Mouse (Mus musculus) hindbrain, embryonic 14.5 days (tissue): ENCODE data around the gene Usp39. TPM values are rescaled to one million over a fixed set of nuclear protein-coding genes. Genes with fewer than 3 reads are reported as not detected.

Source experiments
- ATAC-seq: fragments of 200-750 bp; cut with Nextera tagmentation; 2 replicates; pipeline ENCODE4 v1.8.0; 2017; ENCODE audit warnings: moderate number of reproducible peaks, mild to moderate bottlenecking, moderate TSS enrichment, moderate library complexity; ENCODE audit not compliant: low FRiP score
- DNase-seq: peaks from one replicate; pipeline ENCODE4 v3.0.0-alpha.2; 2015; ENCODE audit warnings: low spot score
- H3K27ac ChIP-seq: fragments of 300-500 bp; sonication (generic); 2 replicates; pipeline ENCODE4 v1.5.1; 2014; ENCODE audit warnings: mild to moderate bottlenecking, moderate library complexity
- H3K27me3 ChIP-seq: fragments of 300-500 bp; sonication (generic); 2 replicates; pipeline ENCODE4 v1.6.1; 2014; ENCODE audit warnings: mild to moderate bottlenecking, low read length, mixed read lengths; ENCODE audit not compliant: control insufficient read depth, insufficient read depth
- H3K36me3 ChIP-seq: fragments of 300-500 bp; sonication (generic); replicated peaks from 2 replicates; pipeline ENCODE4 v1.6.1; 2014; ENCODE audit not compliant: control insufficient read depth, insufficient read depth
- H3K4me1 ChIP-seq: fragments of 300-500 bp; sonication (generic); replicated peaks from 2 replicates; pipeline ENCODE4 v1.6.1; 2014; ENCODE audit warnings: antibody characterized with exemption, low read length, mixed read lengths; ENCODE audit not compliant: control insufficient read depth, insufficient read depth
- H3K4me2 ChIP-seq: fragments of 300-500 bp; sonication (generic); replicated peaks from 2 replicates; pipeline ENCODE4 v1.6.1; 2014; ENCODE audit warnings: mild to moderate bottlenecking, moderate library complexity
- H3K4me3 ChIP-seq: fragments of 300-500 bp; sonication (generic); replicated peaks from 2 replicates; pipeline ENCODE4 v1.5.1; 2014; ENCODE audit warnings: mild to moderate bottlenecking, low read length
- H3K9ac ChIP-seq: fragments of 300-500 bp; sonication (generic); 2 replicates; pipeline ENCODE4 v1.6.1; 2014
- H3K9me3 ChIP-seq: fragments of 300-500 bp; sonication (generic); 2 replicates; pipeline ENCODE4 v1.6.1; 2016; ENCODE audit warnings: low read length; ENCODE audit not compliant: control insufficient read depth
- WGBS: fragments of 180-500 bp; shearing (Covaris S2); extraction: QIAGEN DNeasy Blood & Tissue Kit; methylation state at CpG from one replicate; pipeline ENCODE4 v1.1.7; 2014; 5-methylcytosine and 5-hydroxymethylcytosine counted together
- polyA plus RNA-seq: library from polyadenylated mRNA; unstranded; fragments of >200 nt; fragmentation: Nextera tagmentation; extraction: Ambion mirVana; gene quantifications from 2 replicates; pipeline ENCODE4 v1.2.1, GENCODE M21; 2014

Gene Usp39
- polyA plus RNA-seq, 1 experiment from 2014 or later: 54.3 TPM

DNA sequence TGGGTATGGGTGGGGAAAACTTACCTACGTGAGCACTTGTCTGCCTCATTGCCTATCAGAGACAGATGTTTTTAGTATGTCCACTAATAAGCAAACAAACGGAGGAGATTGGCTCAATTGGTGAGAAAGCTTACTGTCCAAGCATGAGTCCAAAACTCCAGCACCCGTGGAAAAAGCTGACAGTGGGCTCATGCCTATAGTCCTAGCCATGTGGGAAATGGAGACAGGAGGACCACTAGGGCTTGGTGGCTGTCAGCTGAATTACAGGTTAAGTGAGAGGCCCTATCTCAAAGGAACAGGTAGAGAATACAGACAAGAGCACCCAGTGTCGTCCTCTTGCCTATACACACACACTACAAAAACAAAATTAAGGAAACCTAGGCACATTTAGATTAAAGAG, 1.3 kb upstream of the Usp39 start:
- ATAC-seq: no peak
- peaks cover 3% of the 10 kb centered on the region; the same call in 1 of the 2 replicates for H3K27me3 ChIP-seq
- H3K4me3 ChIP-seq: 0 out of 2 replicates have a peak overlapping the region, but pooled peaks have one; percentile 87
- no peaks in the 10 kb centered on the region for H3K9me3 ChIP-seq
- H3K27ac ChIP-seq: no peak overlapping the region
- H3K9ac ChIP-seq: no peak overlapping the region
- peaks cover 22% of the 10 kb centered on the region for H3K36me3 ChIP-seq
- H3K4me1 ChIP-seq: peaks cover 32% of the 10 kb centered on the region
- 94% methylated on average over 4 of the region's 4 CpGs for WGBS
- DNase-seq: no peak
- peak overlapping the region; percentile 78 for H3K4me2 ChIP-seq

- Histone ChIP-seq H3K4me1 (peaks cover 32% of the 10 kb centered on the region), H3K27ac (no peak overlapping the region), H3K4me2 (peak overlapping the region; percentile 79), H3K36me3 (peaks cover 16% of the 10 kb centered on the region), H3K4me3 (peak overlapping the region; percentile 65; the same call in 1 of the 2 replicates), H3K9me3 (no peaks in the 10 kb centered on the region), H3K27me3 (peaks cover 3% of the 10 kb centered on the region; the same call in 1 of the 2 replicates), H3K9ac (peak overlapping the region; percentile 69)
- WGBS: 52% methylated on average over 6 of the region's 6 CpGs
- no peak for ATAC-seq
- no peak for DNase-seq
Observed at GRCm38 (mm10) chr6:72345633-72346032, 649 bp upstream of the Usp39 start.

DNA sequence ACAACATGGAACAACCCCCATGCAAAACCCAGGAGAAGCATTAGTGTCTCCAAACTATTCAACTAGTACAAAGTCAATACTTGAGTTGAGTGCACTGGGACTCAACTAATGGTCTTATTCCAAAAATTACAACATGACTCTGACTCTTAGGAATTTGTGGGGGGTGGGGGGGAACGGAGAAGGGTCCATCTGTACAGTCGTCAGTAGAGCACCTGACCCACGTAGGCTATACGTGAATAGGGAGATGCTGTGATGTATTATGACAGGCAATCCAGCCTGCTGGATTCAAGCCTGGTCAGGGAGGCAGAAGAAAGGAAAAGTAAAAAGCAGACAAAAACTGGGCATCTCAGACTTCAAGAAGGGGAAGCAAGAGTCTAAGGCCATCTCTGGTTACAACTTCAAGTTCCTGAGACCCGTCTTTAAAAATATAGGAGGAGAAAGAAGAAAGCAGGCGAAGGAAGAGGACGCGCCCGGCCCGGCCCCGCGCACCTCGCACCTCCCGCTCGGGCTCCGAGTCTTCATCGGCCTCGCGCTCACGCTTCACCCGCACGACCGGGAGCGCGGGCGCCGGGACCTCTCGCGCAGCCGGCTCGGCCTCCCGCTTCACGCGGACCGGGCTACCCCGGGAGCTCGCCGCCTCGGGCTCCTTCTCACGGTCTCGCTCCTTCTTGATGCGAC, 449 bp downstream of the Usp39 start:
- H3K36me3 ChIP-seq: peaks cover 22% of the 10 kb centered on the region
- peak; percentile 60; the same call in 1 of the 2 replicates for ATAC-seq
- H3K4me1 ChIP-seq: peaks cover 32% of the 10 kb centered on the region
- peak overlapping the region; percentile 79 for H3K4me2 ChIP-seq
- H3K4me3 ChIP-seq: peak overlapping the region; percentile 65
- H3K9ac ChIP-seq: peak overlapping the region; percentile 69
- under 1% methylated on average over 36 of the region's 42 CpGs for WGBS
- H3K27me3 ChIP-seq: peaks cover 3% of the 10 kb centered on the region; the same call in 1 of the 2 replicates
- no peaks in the 10 kb centered on the region for H3K9me3 ChIP-seq
- DNase-seq: no peak
- H3K27ac ChIP-seq: peak overlapping the region; percentile 34; the same call in 1 of the 2 replicates

GRCm38 (mm10) chr6:72340481-72340880, 4.5 kb downstream of the Usp39 start:
- DNase-seq (no peak), ATAC-seq (no peak)
- H3K4me3 ChIP-seq: no peak overlapping the region
- peaks cover 13% of the 10 kb centered on the region for H3K4me1 ChIP-seq
- H3K4me2 ChIP-seq: no peak overlapping the region
- peaks cover 51% of the 10 kb centered on the region for H3K36me3 ChIP-seq
- H3K27me3 ChIP-seq: no peaks in the 10 kb centered on the region
- H3K27ac ChIP-seq: no peak overlapping the region
- H3K9me3 ChIP-seq: no peaks in the 10 kb centered on the region
- 60% methylated on average over 2 of the region's 2 CpGs for WGBS
- H3K9ac ChIP-seq: no peak overlapping the region

DNA sequence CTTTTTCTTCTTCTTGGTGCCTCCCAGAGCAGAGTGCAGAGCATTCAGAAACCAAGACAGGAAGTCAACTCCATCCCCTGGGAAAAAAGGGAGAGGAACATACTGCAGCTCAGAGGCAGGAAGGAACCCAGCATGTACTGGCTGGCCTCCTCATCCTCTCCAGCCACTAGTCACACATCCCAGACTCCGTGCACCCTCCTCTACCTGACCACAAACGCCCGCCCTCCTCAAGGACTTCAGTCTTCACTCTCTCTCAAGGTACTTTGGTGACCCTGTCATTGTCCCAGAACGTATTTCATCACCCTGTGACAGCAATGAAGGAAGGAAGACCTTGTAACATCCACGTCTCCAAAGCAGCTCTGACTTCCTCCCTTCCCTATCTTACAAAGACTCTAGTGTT, 11.9 kb downstream of the Usp39 start:
- no peak overlapping the region for H3K9ac ChIP-seq
- WGBS: 86% methylated on average over 5 of the region's 5 CpGs
- ATAC-seq: no peak

DNA sequence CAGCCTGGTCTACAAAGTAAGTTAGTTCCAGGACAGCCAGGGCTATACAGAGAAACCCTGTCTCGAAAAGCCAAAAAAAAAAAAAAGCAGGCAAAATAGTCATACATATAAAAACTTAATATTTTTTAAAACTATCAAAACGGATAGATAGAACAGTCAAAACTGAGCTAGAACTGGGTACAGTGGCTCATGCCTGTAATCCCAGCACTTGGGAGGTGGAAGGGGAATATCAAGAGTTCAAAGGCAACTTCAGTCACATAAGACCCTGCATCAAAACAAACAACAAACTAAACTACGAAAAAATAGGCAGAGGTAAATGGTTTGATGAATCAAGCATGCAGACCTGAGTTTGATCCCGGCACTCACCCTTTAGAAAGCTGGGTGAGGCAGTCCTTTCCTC, 14.9 kb downstream of the Usp39 start:
- ATAC-seq: no peak
- WGBS: 96% methylated on average over 4 of the region's 4 CpGs

More for the DNA sequence above, 11.9 kb downstream of the Usp39 start:
- H3K4me2 ChIP-seq: no peak overlapping the region
- no peak for DNase-seq
- no peak overlapping the region for H3K4me3 ChIP-seq
- no peaks in the 10 kb centered on the region for H3K9me3 ChIP-seq
- peaks cover 96% of the 10 kb centered on the region for H3K36me3 ChIP-seq
- no peak overlapping the region for H3K27ac ChIP-seq
- H3K27me3 ChIP-seq: no peaks in the 10 kb centered on the region
- H3K4me1 ChIP-seq: no peaks in the 10 kb centered on the region

DNA sequence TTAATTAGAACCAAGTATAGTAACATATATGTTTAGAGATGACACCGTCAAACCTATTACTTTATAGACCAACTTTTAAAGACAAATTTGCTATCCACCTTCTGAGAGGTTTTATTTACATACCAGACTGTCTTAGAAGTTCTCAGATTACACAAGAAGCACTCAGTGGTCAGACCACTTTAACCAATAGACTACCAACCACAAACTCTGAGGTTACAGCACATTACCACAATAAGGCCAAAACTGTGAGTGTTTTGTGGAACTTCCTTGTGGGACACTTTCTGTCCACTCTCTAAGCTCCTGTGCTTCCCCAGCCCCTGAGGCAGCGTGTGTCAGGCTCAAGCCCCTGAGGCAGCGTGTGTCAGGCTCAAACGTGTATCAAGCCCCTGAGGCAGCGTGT, 16.0 kb downstream of the Usp39 start:
- Histone ChIP-seq H3K27me3 (no peaks in the 10 kb centered on the region), H3K9me3 (no peaks in the 10 kb centered on the region), H3K27ac (no peak overlapping the region), H3K9ac (no peak overlapping the region), H3K36me3 (peaks cover 95% of the 10 kb centered on the region), H3K4me3 (no peak overlapping the region), H3K4me1 (no peaks in the 10 kb centered on the region), H3K4me2 (no peak overlapping the region)
- DNase-seq (no peak), ATAC-seq (no peak)
- WGBS: 93% methylated on average over 5 of the region's 5 CpGs

More for the DNA sequence above, 14.9 kb downstream of the Usp39 start:
- DNase-seq: no peak
- H3K4me3 ChIP-seq: no peak overlapping the region
- no peak overlapping the region for H3K4me2 ChIP-seq
- H3K4me1 ChIP-seq: no peaks in the 10 kb centered on the region
- H3K27ac ChIP-seq: no peak overlapping the region
- no peak overlapping the region for H3K9ac ChIP-seq
- H3K9me3 ChIP-seq: no peaks in the 10 kb centered on the region
- peaks cover 95% of the 10 kb centered on the region for H3K36me3 ChIP-seq
- no peaks in the 10 kb centered on the region for H3K27me3 ChIP-seq

DNA sequence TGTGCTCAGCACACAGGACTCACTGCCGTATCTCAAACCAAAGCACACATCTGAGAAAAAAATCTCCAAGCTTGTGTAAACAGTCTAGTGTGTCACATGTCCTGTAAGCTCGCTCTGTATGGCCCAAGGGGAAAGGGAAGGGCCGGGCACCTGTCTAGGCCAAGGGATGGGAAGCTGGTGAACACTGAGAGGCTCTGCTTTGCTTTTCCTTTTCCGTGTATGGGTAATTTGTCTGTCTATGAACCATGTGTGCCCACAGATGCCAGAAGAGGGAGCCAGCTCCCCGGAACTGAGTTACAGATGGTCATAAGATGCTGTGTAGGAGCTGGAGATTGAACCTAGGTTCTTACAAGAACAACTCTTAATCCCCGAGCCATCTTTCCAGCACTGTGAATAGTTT, 18.7 kb downstream of the Usp39 start:
- H3K4me3 ChIP-seq: no peak overlapping the region
- no peak overlapping the region for H3K9ac ChIP-seq
- peaks cover 96% of the 10 kb centered on the region for H3K36me3 ChIP-seq
- H3K27me3 ChIP-seq: no peaks in the 10 kb centered on the region
- DNase-seq: no peak
- no peak overlapping the region for H3K27ac ChIP-seq
- H3K9me3 ChIP-seq: no peaks in the 10 kb centered on the region
- H3K4me1 ChIP-seq: no peaks in the 10 kb centered on the region
- 77% methylated on average over 6 of the region's 6 CpGs for WGBS
- ATAC-seq: no peak
- no peak overlapping the region for H3K4me2 ChIP-seq

DNA sequence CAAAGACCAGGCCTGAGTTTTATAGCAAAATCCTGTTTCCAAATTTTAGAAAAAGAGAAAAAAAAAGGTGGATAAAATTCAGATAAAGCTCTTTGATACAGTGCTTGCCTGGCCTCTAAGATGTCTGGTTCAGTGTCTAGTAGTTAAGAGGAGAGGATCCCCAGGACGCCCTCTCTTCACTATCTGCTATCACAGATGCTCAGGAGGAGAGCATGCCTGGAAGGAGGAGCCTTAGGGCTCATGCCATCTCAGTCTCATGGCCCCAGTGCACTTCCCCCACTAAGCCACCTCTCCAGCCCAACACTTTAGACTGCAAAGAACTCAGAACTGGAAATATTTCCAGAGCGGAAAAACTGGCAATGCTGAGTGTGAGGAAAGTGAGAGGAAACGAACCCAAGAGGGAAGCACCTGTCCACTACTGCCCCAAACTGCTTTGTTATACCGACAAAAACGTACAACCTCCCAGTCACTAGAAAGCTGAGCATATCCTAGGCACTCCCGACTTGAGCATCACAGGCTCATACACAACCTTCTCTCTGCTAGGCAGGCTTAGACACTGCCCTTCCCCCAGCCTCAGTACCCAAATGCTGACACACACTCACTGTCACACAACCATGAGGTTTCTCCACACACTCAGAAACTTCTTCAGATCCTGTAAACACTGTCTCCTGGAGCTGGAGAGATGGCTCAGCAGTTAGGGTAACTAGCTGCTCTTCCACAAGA, 21.0 kb downstream of the Usp39 start:
- Histone ChIP-seq H3K27ac (no peak overlapping the region), H3K27me3 (no peaks in the 10 kb centered on the region), H3K36me3 (peaks cover 99% of the 10 kb centered on the region), H3K9me3 (no peaks in the 10 kb centered on the region), H3K4me3 (no peak overlapping the region), H3K4me2 (no peak overlapping the region), H3K4me1 (no peaks in the 10 kb centered on the region), H3K9ac (no peak overlapping the region)
- DNase-seq (no peak), ATAC-seq (no peak)
- WGBS: 93% methylated on average over 6 of the region's 6 CpGs
